Mouse (Mus musculus) frontal cortex, adult 2 months (tissue): Measurements from ENCODE around the gene Agbl2. TPM values are rescaled to one million over a fixed set of nuclear protein-coding genes. Genes with fewer than 3 reads are reported as not detected.
A peak's percentile ranks its signal among the peaks of the same experiment; 100 is the strongest.
"Not testable (repeated sequence)": the region's sequence is repeated elsewhere in the genome, so short reads cannot be mapped to it uniquely, and the experiment has no call there.

Experiments used
- DNase-seq, 2 experiments: peaks; one replicate each; pipeline ENCODE4 v3.0.0; 2022; ENCODE audit warnings: low spot score in 1 of 2; ENCODE audit errors: extremely low spot score in 1 of 2
- polyA plus RNA-seq: library from polyadenylated mRNA; depleted of rRNA; stranded (reverse); fragments of >200 nt; gene quantifications from 2 replicates; pipeline ENCODE4 v1.2.3, GENCODE M21; 2012

The Agbl2 gene
- polyA plus RNA-seq, 1 experiment: 2.6 TPM

- no peak for DNase-seq
Observed at GRCm38 (mm10) chr2:90810751-90811150, 28.2 kb downstream of the Agbl2 start.

DNA sequence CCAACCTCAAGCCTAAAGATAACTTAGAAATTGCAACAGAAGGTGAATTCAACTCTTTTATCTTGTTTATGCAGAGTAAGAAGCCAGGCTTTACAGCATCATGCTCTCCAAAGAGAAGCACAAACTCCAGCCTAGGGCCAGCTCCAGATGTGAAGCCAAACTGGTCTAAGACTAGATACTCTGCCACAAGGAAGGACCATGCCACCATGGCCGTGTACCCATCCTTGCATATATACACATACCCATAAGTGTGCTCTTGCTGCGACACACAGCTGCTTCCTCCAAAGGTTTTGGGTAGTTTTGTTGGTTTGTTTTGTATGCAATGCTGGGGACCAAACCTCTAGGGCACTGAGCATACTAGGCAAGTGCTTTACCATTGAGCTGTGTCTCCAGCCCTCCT is 32.7 kb downstream of the Agbl2 start:
- DNase-seq: no peak

GRCm38 (mm10) chr2:90816144-90816543 is 33.6 kb downstream of the Agbl2 start:
- no peak for DNase-seq

DNA sequence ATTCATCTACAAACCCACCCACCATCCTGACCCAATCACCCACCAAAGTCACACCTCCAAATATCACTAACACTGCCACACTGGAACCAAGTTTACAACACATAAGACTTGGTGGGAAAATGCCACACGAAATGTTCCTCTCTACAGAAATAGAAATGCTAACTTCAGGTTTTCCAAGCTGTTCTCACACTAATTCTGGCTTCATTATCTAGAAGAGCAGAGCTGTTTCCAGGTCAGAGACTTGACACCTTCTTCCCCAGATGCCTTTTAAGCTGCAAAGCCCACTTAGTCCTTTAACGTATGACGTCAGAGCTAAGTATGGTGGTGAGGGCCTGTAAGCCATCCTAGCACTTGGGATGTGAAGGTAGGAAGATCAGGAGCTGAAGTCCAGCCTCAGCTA is 36.2 kb downstream of the Agbl2 start:
- peak; percentile 13 to 30 for DNase-seq

- no peak for DNase-seq
Observed at GRCm38 (mm10) chr2:90820894-90821293, 38.4 kb downstream of the Agbl2 start.

DNA sequence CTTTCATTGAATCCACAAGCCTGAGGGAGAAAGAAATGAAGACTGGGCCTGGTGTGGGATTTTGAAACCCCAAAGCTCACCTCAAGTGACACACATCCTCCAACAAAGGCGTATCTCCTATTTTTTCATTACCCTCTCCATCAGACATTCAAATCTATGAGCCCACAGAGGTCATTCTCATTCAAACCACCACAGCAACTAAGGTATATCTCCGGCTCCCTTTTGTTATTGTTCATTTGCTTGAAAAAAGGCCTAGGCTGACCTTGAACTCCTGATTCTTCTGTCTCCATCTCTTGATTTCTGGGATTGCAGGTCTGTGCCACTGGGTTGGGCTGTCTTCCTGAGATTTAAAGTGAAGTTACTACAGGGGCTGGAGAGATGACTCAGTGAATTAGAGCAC is 40.5 kb downstream of the Agbl2 start:
- DNase-seq: no peak

- DNase-seq: peak in 1 of 2 experiments; percentile 56
Observed at GRCm38 (mm10) chr2:90823781-90824180, 41.3 kb downstream of the Agbl2 start.

DNA sequence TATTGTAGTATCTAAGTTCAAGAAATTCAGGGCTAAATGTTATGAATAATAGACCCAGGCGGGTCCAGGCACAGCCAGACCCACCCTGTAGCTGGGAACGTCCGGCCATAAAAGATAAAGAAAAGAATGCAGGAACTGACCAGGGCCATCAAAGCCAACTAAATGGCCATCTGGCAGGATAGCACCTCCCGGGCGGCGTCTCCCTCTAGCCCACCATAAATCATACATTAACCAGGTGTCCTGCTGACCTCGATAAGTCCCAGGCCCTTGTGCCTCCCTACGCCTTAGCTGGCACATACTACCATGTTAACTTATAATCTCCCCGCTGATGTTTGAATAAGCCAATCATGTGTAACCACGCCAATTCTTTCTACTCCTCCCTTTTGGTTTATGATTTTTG is 42.0 kb downstream of the Agbl2 start:
- DNase-seq: not testable (repeated sequence)

- DNase-seq: no peak
Observed at GRCm38 (mm10) chr2:90825515-90826172, 43.1 kb downstream of the Agbl2 start.

DNA sequence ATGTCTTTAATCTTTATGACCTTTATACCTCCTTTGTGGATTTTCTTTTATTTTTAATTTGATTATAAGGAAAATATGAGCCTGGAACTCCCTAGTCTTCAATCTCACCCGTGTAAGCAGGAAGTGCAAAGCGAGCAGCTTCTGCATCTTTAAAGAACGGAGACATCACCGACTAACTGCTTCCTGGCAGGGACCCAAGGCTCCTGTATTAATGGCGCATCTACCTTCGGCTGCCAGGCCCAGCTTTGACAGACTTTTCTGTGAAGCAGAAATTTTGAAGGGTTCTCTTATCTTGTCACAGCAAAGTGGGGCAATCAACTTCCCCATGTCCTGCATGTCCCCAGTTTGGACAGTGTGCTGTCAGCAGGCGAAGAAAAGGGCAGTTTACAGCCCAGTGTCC is 46.2 kb downstream of the Agbl2 start:
- DNase-seq: no peak

- no peak for DNase-seq
Observed at GRCm38 (mm10) chr2:90833502-90833901, 51.0 kb downstream of the Agbl2 start.

- no peak for DNase-seq
Observed at GRCm38 (mm10) chr2:90838621-90839020, 56.1 kb downstream of the Agbl2 start.

DNA sequence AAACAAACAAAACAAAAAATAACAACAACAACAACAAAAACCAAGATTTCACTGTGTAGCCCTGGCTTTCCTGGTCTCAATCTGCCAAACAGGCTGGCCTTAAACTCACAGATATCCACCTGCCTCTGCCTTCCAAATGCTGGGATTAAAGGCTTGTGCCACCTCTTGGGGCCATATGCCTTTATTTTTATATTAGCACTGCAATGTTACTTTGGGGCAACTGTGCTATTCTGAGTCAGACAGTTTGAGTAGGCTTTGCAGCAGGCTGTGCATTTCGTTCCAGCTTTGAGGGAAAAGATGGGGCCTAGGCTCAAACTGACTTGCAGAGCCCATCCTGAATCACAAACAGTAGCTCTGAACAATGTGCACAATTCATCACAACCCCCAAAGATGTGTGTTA is 61.1 kb downstream of the Agbl2 start:
- no peak for DNase-seq

GRCm38 (mm10) chr2:90844262-90844661 is 61.7 kb downstream of the Agbl2 start:
- DNase-seq: no peak

GRCm38 (mm10) chr2:90845234-90845633 is 62.7 kb downstream of the Agbl2 start:
- DNase-seq: no peak

DNA sequence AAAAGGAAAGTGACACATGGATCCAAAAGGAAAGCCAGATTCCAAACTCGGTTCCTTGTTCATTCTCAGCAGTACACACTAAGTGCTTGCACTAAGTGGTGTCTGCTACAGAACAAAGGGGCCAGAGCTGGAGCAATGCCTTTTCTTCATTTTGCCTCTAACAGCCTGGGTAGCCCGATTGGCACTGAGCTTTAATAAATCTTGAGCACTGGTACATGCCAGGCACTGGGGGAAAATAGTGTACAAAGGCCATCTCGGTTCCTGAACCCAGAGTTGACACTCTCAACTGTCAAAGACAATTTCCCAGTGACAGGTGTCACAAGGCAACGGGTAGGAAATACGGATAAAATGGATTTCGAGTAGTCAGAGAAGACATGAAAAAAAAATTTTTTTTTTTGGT is 63.6 kb downstream of the Agbl2 start:
- DNase-seq: peak in 1 of 2 experiments; percentile 32

DNA sequence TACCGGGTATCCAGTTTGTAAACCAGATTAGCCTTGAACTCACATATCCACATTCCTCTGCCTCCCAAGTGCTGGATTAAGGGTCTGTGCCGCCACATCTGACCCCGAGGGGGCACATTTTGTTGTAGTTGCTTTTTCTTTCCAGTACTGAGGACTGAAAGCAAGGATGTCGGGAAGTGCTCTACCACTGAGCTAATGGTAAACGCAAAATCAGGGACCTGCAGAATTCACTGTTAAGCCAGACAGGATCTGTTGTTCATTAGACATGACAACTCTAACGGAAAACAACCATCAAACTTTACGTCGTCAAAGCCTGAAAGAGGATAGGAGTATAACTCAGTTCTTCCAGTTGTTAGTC is 64.0 kb downstream of the Agbl2 start:
- DNase-seq: no peak

- DNase-seq: peak; percentile 95 to 98
Observed at GRCm38 (mm10) chr2:90846955-90847680, 64.6 kb downstream of the Agbl2 start, which contains the start of gene Mtch2. TSS of gene Mtch2 (plus strand) at chr2:90847155.

DNA sequence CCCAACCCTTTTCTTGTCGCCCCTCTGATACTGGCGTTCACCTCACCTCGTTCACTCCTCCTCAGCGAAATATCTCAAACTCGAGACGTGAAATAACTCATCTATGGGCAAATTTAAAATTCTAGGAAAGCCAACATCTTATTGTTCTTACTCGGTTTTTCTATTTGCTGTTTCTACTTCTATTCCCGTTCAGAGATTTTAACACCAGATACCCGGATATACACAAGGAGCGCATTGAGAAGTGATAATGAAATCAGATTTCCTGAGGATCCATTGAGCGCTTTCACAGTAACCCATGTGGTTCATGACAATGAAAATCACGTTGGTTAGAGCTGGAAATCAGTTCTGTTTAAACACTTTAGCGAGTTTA is 65.1 kb downstream of the Agbl2 start:
- DNase-seq: peak in 1 of 2 experiments; percentile 31

- DNase-seq: no peak
Observed at GRCm38 (mm10) chr2:90848331-90848730, 65.8 kb downstream of the Agbl2 start.

GRCm38 (mm10) chr2:90850401-90850800 is 67.9 kb downstream of the Agbl2 start:
- no peak for DNase-seq

- DNase-seq: no peak
Observed at GRCm38 (mm10) chr2:90861486-90861885, 79.0 kb downstream of the Agbl2 start.
